Mouse (Mus musculus) cerebellum, adult (tissue): ENCODE data around the gene Fuz.

Experiments used
- ATAC-seq: cut with Nextera tagmentation; 2 replicates; pipeline ENCODE4 v1.9.2; 2017; ENCODE audit warnings: mild to moderate bottlenecking, moderate library complexity, mixed read lengths; ENCODE audit not compliant: insufficient number of reproducible peaks, low FRiP score, low TSS enrichment

Fuz gene

GRCm38 (mm10) chr7:44919127-44919526 is 23.2 kb downstream of the Fuz start:
- no peak for ATAC-seq

GRCm38 (mm10) chr7:44922530-44922929 is 26.7 kb downstream of the Fuz start:
- ATAC-seq = no peak

- ATAC-seq = no peak
These were observed 29.6 kb downstream of the Fuz start for GRCm38 (mm10) chr7:44925468-44925867.

- ATAC-seq = no peak
These were observed 32.7 kb downstream of the Fuz start for GRCm38 (mm10) chr7:44928570-44928969.

GRCm38 (mm10) chr7:44929204-44930151 is 33.6 kb downstream of the Fuz start, which contains the start of gene Ap2a1:
Gene Ap2a1, minus strand, starts transcription at chr7:44929496.
- peak; percentile 97 for ATAC-seq

- no peak for ATAC-seq
These were observed 42.8 kb downstream of the Fuz start for GRCm38 (mm10) chr7:44938680-44939079.

GRCm38 (mm10) chr7:44942904-44943303 is 47.0 kb downstream of the Fuz start, which contains the start of gene Tsks:
Gene Tsks, plus strand, starts transcription at chr7:44943204.
- no peak for ATAC-seq

GRCm38 (mm10) chr7:44949922-44950321 is 54.0 kb downstream of the Fuz start:
- ATAC-seq = no peak

GRCm38 (mm10) chr7:44951960-44952359 is 56.1 kb downstream of the Fuz start:
- ATAC-seq = peak; percentile 27; the same call in 1 of the 2 replicates
